Mouse (Mus musculus): ENCODE data around the gene Cacna2d4.

DNA sequence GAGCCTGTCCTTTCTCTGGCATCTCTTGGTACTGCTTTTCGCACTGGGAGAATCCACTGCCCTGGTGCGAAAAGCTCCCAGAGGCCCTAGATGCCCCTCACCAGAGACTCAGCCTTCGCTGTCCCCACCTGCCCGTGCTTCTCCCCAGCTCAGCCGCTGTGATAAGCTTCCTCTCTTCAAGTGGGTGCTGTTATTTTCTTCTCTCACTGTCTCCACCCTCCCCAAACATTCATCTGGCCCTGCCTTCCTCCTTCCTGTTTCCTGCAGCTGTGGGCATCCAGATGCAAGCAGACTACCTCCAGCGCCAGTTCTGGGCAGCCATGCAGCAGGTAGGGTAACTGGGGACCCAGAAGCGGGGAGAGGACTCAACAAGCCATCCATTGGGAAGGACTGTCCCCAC is 99.8 kb downstream of the Cacna2d4 start:
- TF ChIP-seq EP300 (IDR thresholded peaks at IDR 0.05; ENCODE audit: insufficient read depth, low read depth, low read length) (no peak), CTCF (IDR thresholded peaks at IDR 0.05; ENCODE audit: low read depth, low read length) (no peak), POLR2A (IDR thresholded peaks at IDR 0.05; ENCODE audit: insufficient read depth, low read length) (no peak)
